Mouse (Mus musculus) forebrain, embryonic 12.5 days (tissue): ENCODE results near the gene Pcyt2. TPM values are rescaled to one million over a fixed set of nuclear protein-coding genes. Genes with fewer than 3 reads are reported as not detected.

Experiments
- microRNA-seq: library from miRNA; unstranded; fragments of <30 nt; microRNA quantifications from one replicate; pipeline ENCODE4, GENCODE M21; 2017
- polyA plus RNA-seq: library from polyadenylated mRNA; unstranded; fragments of >200 nt; fragmentation: Nextera tagmentation; extraction: Ambion mirVana; gene quantifications from 2 replicates; pipeline ENCODE4 v1.2.1, GENCODE M21; 2016

Pcyt2 gene
- polyA plus RNA-seq, 1 experiment from 2014 or later: 139 TPM

Small RNA genes lying within 50 kb of the gene (microRNA-seq; reads per million reads assigned to microRNA genes)
- gene Mir6936: 4.1 reads per million, percentile 14 among the genes with 10 or more reads in this experiment

Other genes with a start within 250 kb of the Pcyt2 start
- 47.3 and 47.4 TPM in 2 replicates for gene Faap100, start 239.2 kb downstream of the Pcyt2 start, polyA plus RNA-seq
- gene Nploc4, start 180.2 kb downstream of the Pcyt2 start, polyA plus RNA-seq: 49.2 and 50.8 TPM in 2 replicates
- 0.18 TPM in 1 of 2 replicates, not detected in the other for gene Tspan10, start 175.3 kb downstream of the Pcyt2 start, polyA plus RNA-seq
- gene Pde6g, start 164.4 kb downstream of the Pcyt2 start, polyA plus RNA-seq: 0.17 and 0.38 TPM in 2 replicates
- gene Oxld1, start 159.9 kb downstream of the Pcyt2 start, polyA plus RNA-seq: 8.6 and 10.9 TPM in 2 replicates
- gene Ccdc137, start 159.8 kb downstream of the Pcyt2 start, polyA plus RNA-seq: 34.5 and 35.4 TPM in 2 replicates
- 48.2 and 50.1 TPM in 2 replicates for gene Arl16, start 150.3 kb downstream of the Pcyt2 start, polyA plus RNA-seq
- 130 and 135 TPM in 2 replicates for gene Mrpl12, start 133.3 kb downstream of the Pcyt2 start, polyA plus RNA-seq
- gene Slc25a10, start 126.1 kb downstream of the Pcyt2 start, polyA plus RNA-seq: 43.4 and 46.0 TPM in 2 replicates
- gene Gcgr, start 87.2 kb downstream of the Pcyt2 start, polyA plus RNA-seq: 0.09 TPM in 1 of 2 replicates, not detected in the other
- gene Mcrip1, start 68.2 kb downstream of the Pcyt2 start, polyA plus RNA-seq: 209 and 214 TPM in 2 replicates
- not detected in 2 replicates for gene Ppp1r27, start 66.8 kb downstream of the Pcyt2 start, polyA plus RNA-seq
- gene P4hb, start 44.7 kb downstream of the Pcyt2 start, polyA plus RNA-seq: 334 and 362 TPM in 2 replicates
- 496 and 513 TPM in 2 replicates for gene Arhgdia, start 36.3 kb downstream of the Pcyt2 start, polyA plus RNA-seq
- gene Alyref, start 19.6 kb downstream of the Pcyt2 start, polyA plus RNA-seq: 561 and 697 TPM in 2 replicates
- gene Anapc11, start 19.5 kb downstream of the Pcyt2 start, polyA plus RNA-seq: 179 and 186 TPM in 2 replicates
- gene Npb, start 9.5 kb downstream of the Pcyt2 start, polyA plus RNA-seq: 0.40 TPM in 1 of 2 replicates, not detected in the other
- gene Sirt7, start 7.3 kb upstream of the Pcyt2 start, polyA plus RNA-seq: 43.1 and 43.3 TPM in 2 replicates
- 30.9 and 32.9 TPM in 2 replicates for gene Mafg, start 15.7 kb upstream of the Pcyt2 start, polyA plus RNA-seq
- gene Pycr1, start 25.8 kb upstream of the Pcyt2 start, polyA plus RNA-seq: 32.5 and 32.8 TPM in 2 replicates
- gene Myadml2, start 30.2 kb upstream of the Pcyt2 start, polyA plus RNA-seq: not detected in 2 replicates
- 0.13 and 0.49 TPM in 2 replicates for gene Notum, start 43.2 kb upstream of the Pcyt2 start, polyA plus RNA-seq
- gene Aspscr1, start 55.0 kb upstream of the Pcyt2 start, polyA plus RNA-seq: 132 and 145 TPM in 2 replicates
- gene Cenpx, start 95.8 kb upstream of the Pcyt2 start, polyA plus RNA-seq: 125 and 127 TPM in 2 replicates
- gene Lrrc45, start 96.0 kb upstream of the Pcyt2 start, polyA plus RNA-seq: 73.8 and 74.7 TPM in 2 replicates
- gene Rac3, start 103.5 kb upstream of the Pcyt2 start, polyA plus RNA-seq: 48.3 and 48.5 TPM in 2 replicates
- 9.1 and 9.2 TPM in 2 replicates for gene Dcxr, start 109.3 kb upstream of the Pcyt2 start, polyA plus RNA-seq
- gene Cbr2, start 114.2 kb upstream of the Pcyt2 start, polyA plus RNA-seq: 0.67 and 0.95 TPM in 2 replicates
- 5.2 and 6.1 TPM in 2 replicates for gene Hmga1b, start 144.9 kb upstream of the Pcyt2 start, polyA plus RNA-seq
- gene Rfng, start 166.3 kb upstream of the Pcyt2 start, polyA plus RNA-seq: 58.1 and 63.7 TPM in 2 replicates
- 246 and 247 TPM in 2 replicates for gene Gps1, start 166.3 kb upstream of the Pcyt2 start, polyA plus RNA-seq
- 67.9 and 69.6 TPM in 2 replicates for gene Dus1l, start 178.5 kb upstream of the Pcyt2 start, polyA plus RNA-seq
- 118 and 139 TPM in 2 replicates for gene Fasn, start 206.6 kb upstream of the Pcyt2 start, polyA plus RNA-seq